In genomic region chr2:168628787-168629186, GRCm38 (mm10) we compare ENCODE assay signal across 8 mouse cellular contexts. TPM values are rescaled to one million over a fixed set of nuclear protein-coding genes. Genes with fewer than 3 reads are reported as not detected.
DNase-seq lines count a peak whose midpoint lies in the region; ATAC-seq and TF ChIP-seq lines count a peak whose summit lies in the region.

No protein-coding gene starts in this region.

- H3K4me1 ChIP-seq in bone marrow macrophage, adult 2 months (ENCODE audit: control insufficient read depth, insufficient read depth, low read length), result peaks cover 7% of the 10 kb centered on the region

- ATAC-seq in erythroblast, adult 5-6 weeks (replicated peaks; ENCODE audit: low FRiP score, poor library complexity, severe bottlenecking), result 0 out of 2 replicates have a peak, but pooled peaks have one; percentile 46

- peak; percentile 88 for TF ChIP-seq CTCF in bone marrow macrophage, adult 2 months (IDR thresholded peaks at IDR 0.05; ENCODE audit: low read depth, low read length)

- DNase-seq in CD8-positive naive resting alpha-beta T cell, adult 2 months (ENCODE audit: low read depth in 2 of 2, low spot score in 2 of 2), result peak; percentile 76 to 85
- DNase-seq in heart, postnatal 14 days, result peak; percentile 87 to 93
- DNase-seq in kidney, postnatal 4 days, result peak; percentile 91 to 92
- peak; percentile 70 to 76 for DNase-seq in lung, adult 18-20 months
- DNase-seq in ovary, adult 18-20 months (ENCODE audit: low spot score), result peak; percentile 43
- DNase-seq in thymus, adult 18-20 months, result peak; percentile 43 to 48

- no peak for TF ChIP-seq POLR2A in bone marrow macrophage, adult 2 months (IDR thresholded peaks at IDR 0.05; ENCODE audit: borderline replicate concordance, low read depth, low read length)

- intact Hi-C loops in heart, postnatal 14 days (cut with DNase I), result loop anchor here (1.0 to 5.0 kb wide), 2 partner anchors 36 to 159 kb away; no protein-coding TSS in a partner anchor

- H3K27ac ChIP-seq in bone marrow macrophage, adult 2 months (ENCODE audit: insufficient read depth, low read depth, low read length), result no peak overlapping the region

- no peak overlapping the region for H3K4me3 ChIP-seq in bone marrow macrophage, adult 2 months (ENCODE audit: insufficient read depth, low read length)

RNA-seq across cellular contexts. Expression of gene Nfatc2, which starts 27.3 kb away (rescaled TPM):
- 49.4 and 61.9 TPM in 2 replicates for polyA plus RNA-seq in bone marrow macrophage, adult 2 months (2012; ENCODE audit: insufficient read depth, insufficient read length, missing spikeins)
- 0.63 and 6.5 TPM in 2 replicates for total RNA-seq in erythroblast, adult 5-6 weeks (2015; ENCODE audit: low replicate concordance)
- total RNA-seq in erythroblast, adult 5-6 weeks (2017; ENCODE audit: low replicate concordance), result 0.43 and 1.1 TPM in 2 replicates
- 10 to 100 TPM; 15.9 to 17.8 TPM for total RNA-seq in heart, postnatal 14 days (2021)
